Comparison of ENCODE assay signal across 9 mouse cellular contexts in genomic region chr14:30888271-30888732, GRCm38 (mm10). TPM values are rescaled to one million over a fixed set of nuclear protein-coding genes. Genes with fewer than 3 reads are reported as not detected.
DNase-seq lines count a peak whose midpoint lies in the region; ATAC-seq and TF ChIP-seq lines count a peak whose summit lies in the region.
"Had no signal": no experiment of that assay in that cellular context is flagged by ENCODE, and none has a peak within 500 bp of the region (broad histone marks: within the 10 kb centered on the region; RNA-seq: fewer than 3 reads in every experiment).

No protein-coding gene starts in this region.

- 0 out of 2 replicates have a peak overlapping the region, but pooled peaks have one; percentile 9 for H3K4me3 ChIP-seq in gastrocnemius, adult 2 months
- no peak overlapping the region for H3K4me3 ChIP-seq in embryonic facial prominence, embryonic 10.5 days
- H3K4me3 ChIP-seq in intestine, embryonic 14.5 days (ENCODE audit: low read depth, low read length): no peak overlapping the region
- H3K4me3 ChIP-seq in liver, embryonic 16.5 days (ENCODE audit: low read depth, low read length): peak overlapping the region; percentile 40; the same call in 1 of the 2 replicates

- 24% methylated on average over 9 of the region's 9 CpGs for WGBS in embryonic facial prominence, embryonic 10.5 days
- WGBS in intestine, embryonic 14.5 days: 10% methylated on average over 8 of the region's 9 CpGs
- WGBS in liver, embryonic 16.5 days (ENCODE audit: insufficient replicate concordance): 17% methylated on average over 9 of the region's 9 CpGs

- H3K27ac ChIP-seq in gastrocnemius, adult 2 months: peak overlapping the region; percentile 68
- no peak overlapping the region; the same call in 1 of the 2 replicates for H3K27ac ChIP-seq in embryonic facial prominence, embryonic 10.5 days (replicated peaks)
- H3K27ac ChIP-seq in intestine, embryonic 14.5 days (ENCODE audit: low read depth): no peak overlapping the region
- H3K27ac ChIP-seq in liver, embryonic 16.5 days (ENCODE audit: low read length): peak overlapping the region; percentile 17; the same call in 1 of the 2 replicates

- peaks cover 7% of the 10 kb centered on the region for H3K4me1 ChIP-seq in embryonic facial prominence, embryonic 10.5 days
- peaks cover 6% of the 10 kb centered on the region for H3K4me1 ChIP-seq in intestine, embryonic 14.5 days (replicated peaks; ENCODE audit: control insufficient read depth, insufficient read depth, low read length)
- H3K4me1 ChIP-seq in liver, embryonic 16.5 days (ENCODE audit: control insufficient read depth, low read depth, low read length): no peaks in the 10 kb centered on the region; the same call in 1 of the 2 replicates

- H3K9me3 ChIP-seq in embryonic facial prominence, embryonic 10.5 days: no peaks in the 10 kb centered on the region
- H3K9me3 ChIP-seq in intestine, embryonic 14.5 days (ENCODE audit: control insufficient read depth, low read length): no peaks in the 10 kb centered on the region
- H3K9me3 ChIP-seq in liver, embryonic 16.5 days (replicated peaks; ENCODE audit: control insufficient read depth, low read length): no peaks in the 10 kb centered on the region

- DNase-seq in gastrocnemius, adult 2 months: peak; percentile 75
- DNase-seq in gastrocnemius, adult 8-10 months (ENCODE audit: low spot score in 2 of 2): no peak
- DNase-seq in Muller cell, postnatal 12 days (ENCODE audit: inconsistent ontology term): peak; percentile 31
- peak; percentile 15 for DNase-seq in embryonic facial prominence, embryonic 10.5 days (ENCODE audit: low spot score)
- DNase-seq in intestine, embryonic 14.5 days (ENCODE audit: low spot score): no peak
- DNase-seq in yolk sac, embryonic 10.5 days (ENCODE audit: low spot score): peak; percentile 74
- DNase-seq in right cerebral cortex, postnatal 36 days (ENCODE audit: low spot score in 2 of 2): no peak

- H3K4me2 ChIP-seq in intestine, embryonic 14.5 days (ENCODE audit: low read length): peak overlapping the region; percentile 31
- H3K4me2 ChIP-seq in liver, embryonic 16.5 days (ENCODE audit: low read depth, low read length): peak overlapping the region; percentile 31

- intact Hi-C loops in gastrocnemius, adult 2 months (cut with DNase I): no loop called here

- no peak overlapping the region for H3K9ac ChIP-seq in intestine, embryonic 14.5 days (ENCODE audit: low read length)
- H3K9ac ChIP-seq in liver, embryonic 16.5 days (ENCODE audit: low read depth, low read length): peak overlapping the region; percentile 15; the same call in 1 of the 2 replicates

- no peaks in the 10 kb centered on the region for H3K36me3 ChIP-seq in embryonic facial prominence, embryonic 10.5 days (replicated peaks)
- H3K36me3 ChIP-seq in intestine, embryonic 14.5 days (ENCODE audit: control insufficient read depth, insufficient read depth, low read length): no peaks in the 10 kb centered on the region
- H3K36me3 ChIP-seq in liver, embryonic 16.5 days (ENCODE audit: control insufficient read depth, insufficient read depth): no peaks in the 10 kb centered on the region

- H3K27me3 ChIP-seq in embryonic facial prominence, embryonic 10.5 days (replicated peaks; ENCODE audit: low read depth, poor library complexity, severe bottlenecking): no peaks in the 10 kb centered on the region
- no peaks in the 10 kb centered on the region for H3K27me3 ChIP-seq in intestine, embryonic 14.5 days (replicated peaks; ENCODE audit: control insufficient read depth, insufficient read depth, low read length)
- no peaks in the 10 kb centered on the region for H3K27me3 ChIP-seq in liver, embryonic 16.5 days (ENCODE audit: control insufficient read depth, insufficient read depth, low read depth, low read length)

- TF ChIP-seq CTCF in gastrocnemius, adult 2 months (IDR thresholded peaks at IDR 0.05): peak; percentile 53

- ATAC-seq in intestine, embryonic 14.5 days (replicated peaks; ENCODE audit: low FRiP score, low TSS enrichment, low read depth): 0 out of 2 replicates have a peak, but pooled peaks have one; percentile 32
- peak; percentile 71 for ATAC-seq in liver, embryonic 16.5 days (ENCODE audit: low read depth)

RNA-seq across cellular contexts. Expression of gene Itih4, which starts 2.0 kb away (rescaled TPM):
- under 1 TPM; 0.11 to 0.13 TPM for total RNA-seq in gastrocnemius, adult 2 months (2021)
- total RNA-seq in gastrocnemius, adult 8-10 months (2022): under 1 TPM in 1 of 4 experiments, not detected in 3; 0.48 TPM
- not detected in 2 replicates for polyA plus RNA-seq in embryonic facial prominence, embryonic 10.5 days (2016; fragmentation: Nextera tagmentation; extraction: Ambion mirVana)
- 0.05 TPM in 1 of 2 replicates, not detected in the other for polyA plus RNA-seq in intestine, embryonic 14.5 days (2014; fragmentation: Nextera tagmentation; extraction: Ambion mirVana)
- polyA plus RNA-seq in liver, embryonic 16.5 days (2015; fragmentation: Nextera tagmentation; extraction: Ambion mirVana): 278 and 305 TPM in 2 replicates

RNA-seq across cellular contexts. Expression of gene Mustn1, which starts 9.3 kb away (rescaled TPM):
- total RNA-seq in gastrocnemius, adult 2 months (2021): 10 to 100 TPM; 53.6 to 65.4 TPM
- 100 to 1,000 TPM in 1 of 4 experiments, 10 to 100 TPM in 3; 54.5 to 111 (median 61.6) TPM for total RNA-seq in gastrocnemius, adult 8-10 months (2022)
- polyA plus RNA-seq in embryonic facial prominence, embryonic 10.5 days (2016; fragmentation: Nextera tagmentation; extraction: Ambion mirVana): 0.52 and 0.67 TPM in 2 replicates
- polyA plus RNA-seq in intestine, embryonic 14.5 days (2014; fragmentation: Nextera tagmentation; extraction: Ambion mirVana): 6.6 TPM in 2 replicates
- polyA plus RNA-seq in liver, embryonic 16.5 days (2015; fragmentation: Nextera tagmentation; extraction: Ambion mirVana): 1.7 and 2.3 TPM in 2 replicates

RNA-seq across cellular contexts. Expression of gene Itih3, which starts 35.3 kb away (rescaled TPM):
- total RNA-seq in gastrocnemius, adult 2 months (2021): under 1 TPM; 0.10 to 0.25 TPM
- total RNA-seq in gastrocnemius, adult 8-10 months (2022): under 1 TPM in 3 of 4 experiments, not detected in 1; 0.15 to 0.51 (median 0.40) TPM
- 0.36 TPM in 1 of 2 replicates, not detected in the other for polyA plus RNA-seq in embryonic facial prominence, embryonic 10.5 days (2016; fragmentation: Nextera tagmentation; extraction: Ambion mirVana)
- 0.52 and 0.87 TPM in 2 replicates for polyA plus RNA-seq in intestine, embryonic 14.5 days (2014; fragmentation: Nextera tagmentation; extraction: Ambion mirVana)
- polyA plus RNA-seq in liver, embryonic 16.5 days (2015; fragmentation: Nextera tagmentation; extraction: Ambion mirVana): 687 and 781 TPM in 2 replicates

RNA-seq across cellular contexts. Expression of gene Itih1, which starts 54.8 kb away (rescaled TPM):
- not detected for total RNA-seq in gastrocnemius, adult 2 months (2021)
- under 1 TPM in 1 of 4 experiments, not detected in 3; 0.11 TPM for total RNA-seq in gastrocnemius, adult 8-10 months (2022)
- polyA plus RNA-seq in embryonic facial prominence, embryonic 10.5 days (2016; fragmentation: Nextera tagmentation; extraction: Ambion mirVana): not detected in 2 replicates
- polyA plus RNA-seq in intestine, embryonic 14.5 days (2014; fragmentation: Nextera tagmentation; extraction: Ambion mirVana): not detected in 2 replicates
- polyA plus RNA-seq in liver, embryonic 16.5 days (2015; fragmentation: Nextera tagmentation; extraction: Ambion mirVana): 82.0 and 101 TPM in 2 replicates
- total RNA-seq: layer of hippocampus, adult 18-20 months had no signal

Comparison
In these comparisons a context has a peak if more than half of its experiments do, and no peak if none do; other contexts are left out.
1. DNase-seq: peak in gastrocnemius, adult 2 months (single experiment), Muller cell, postnatal 12 days (single experiment), embryonic facial prominence, embryonic 10.5 days (single experiment) and yolk sac, embryonic 10.5 days (single experiment); none in gastrocnemius, adult 8-10 months (0 of 2), intestine, embryonic 14.5 days (single experiment) and right cerebral cortex, postnatal 36 days (0 of 2).
2. H3K27ac ChIP-seq: peak in gastrocnemius, adult 2 months (single experiment) and liver, embryonic 16.5 days (single experiment); none in embryonic facial prominence, embryonic 10.5 days (single experiment) and intestine, embryonic 14.5 days (single experiment).
3. H3K4me3 ChIP-seq: peak in gastrocnemius, adult 2 months (single experiment) and liver, embryonic 16.5 days (single experiment); none in embryonic facial prominence, embryonic 10.5 days (single experiment) and intestine, embryonic 14.5 days (single experiment).
4. RNA of gene Itih4, which starts 2.0 kb away (polyA plus RNA-seq): 278 to 305 TPM in liver, embryonic 16.5 days; 0.05 TPM in intestine, embryonic 14.5 days and not detected in embryonic facial prominence, embryonic 10.5 days; every median in the first group is over 100 times any median in the second.
5. RNA of gene Itih3, which starts 35.3 kb away (polyA plus RNA-seq): 687 to 781 TPM in liver, embryonic 16.5 days; 0.52 to 0.87 TPM in intestine, embryonic 14.5 days and 0.36 TPM in embryonic facial prominence, embryonic 10.5 days; every median in the first group is over 100 times any median in the second.